Mouse (Mus musculus): ENCODE data around the gene Adamtsl5. TPM values are rescaled to one million over a fixed set of nuclear protein-coding genes. Genes with fewer than 3 reads are reported as not detected.

Adamtsl5 gene
- total RNA-seq, 1 experiment from 2014 or later = 10.4 TPM

DNA sequence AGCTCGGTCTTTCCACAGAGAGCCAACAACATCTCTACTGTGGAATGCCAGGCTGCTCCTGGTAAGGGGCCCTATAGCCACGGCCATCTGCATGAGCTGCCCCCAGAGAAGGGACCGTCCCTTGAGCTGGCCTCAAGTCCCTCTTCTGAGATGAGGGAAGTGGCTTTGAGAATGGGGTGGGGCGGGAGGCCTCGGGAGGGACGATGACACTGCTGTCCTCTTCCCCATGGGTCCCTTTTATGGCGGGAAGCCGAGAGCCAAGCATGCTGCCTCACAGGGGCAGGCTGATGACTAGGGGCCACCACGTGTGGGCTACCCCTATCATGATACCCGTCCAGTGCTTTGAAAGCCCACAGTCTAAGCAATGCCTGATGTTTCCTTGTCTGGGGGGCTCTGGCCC, 31.2 kb downstream of the Adamtsl5 start:
- DNase-seq = no peak

- DNase-seq = no peak
Measured at GRCm38 (mm10) chr10:80316359-80316781, 31.8 kb downstream of the Adamtsl5 start.

DNA sequence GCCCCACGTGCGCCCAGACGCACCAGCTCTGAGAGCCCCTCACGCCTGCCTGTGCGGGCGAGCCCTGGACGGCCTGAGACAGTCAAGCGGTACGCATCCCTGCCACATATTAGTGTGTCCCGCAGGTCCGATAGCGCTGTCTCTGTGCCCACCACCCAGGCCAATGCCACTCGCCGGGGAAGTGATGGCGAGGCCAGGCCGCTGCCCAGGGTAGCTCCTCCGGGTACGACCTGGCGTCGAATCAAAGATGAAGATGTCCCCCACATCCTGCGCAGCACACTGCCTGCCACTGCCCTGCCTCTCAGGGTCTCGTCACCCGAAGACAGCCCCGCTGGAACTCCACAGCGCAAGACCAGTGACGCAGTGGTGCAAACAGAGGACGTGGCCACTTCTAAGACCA, 32.9 kb downstream of the Adamtsl5 start:
- DNase-seq = no peak

GRCm38 (mm10) chr10:80314494-80315001, 33.7 kb downstream of the Adamtsl5 start:
- no peak for DNase-seq

GRCm38 (mm10) chr10:80313627-80314201, 34.5 kb downstream of the Adamtsl5 start:
- no peak for DNase-seq

DNA sequence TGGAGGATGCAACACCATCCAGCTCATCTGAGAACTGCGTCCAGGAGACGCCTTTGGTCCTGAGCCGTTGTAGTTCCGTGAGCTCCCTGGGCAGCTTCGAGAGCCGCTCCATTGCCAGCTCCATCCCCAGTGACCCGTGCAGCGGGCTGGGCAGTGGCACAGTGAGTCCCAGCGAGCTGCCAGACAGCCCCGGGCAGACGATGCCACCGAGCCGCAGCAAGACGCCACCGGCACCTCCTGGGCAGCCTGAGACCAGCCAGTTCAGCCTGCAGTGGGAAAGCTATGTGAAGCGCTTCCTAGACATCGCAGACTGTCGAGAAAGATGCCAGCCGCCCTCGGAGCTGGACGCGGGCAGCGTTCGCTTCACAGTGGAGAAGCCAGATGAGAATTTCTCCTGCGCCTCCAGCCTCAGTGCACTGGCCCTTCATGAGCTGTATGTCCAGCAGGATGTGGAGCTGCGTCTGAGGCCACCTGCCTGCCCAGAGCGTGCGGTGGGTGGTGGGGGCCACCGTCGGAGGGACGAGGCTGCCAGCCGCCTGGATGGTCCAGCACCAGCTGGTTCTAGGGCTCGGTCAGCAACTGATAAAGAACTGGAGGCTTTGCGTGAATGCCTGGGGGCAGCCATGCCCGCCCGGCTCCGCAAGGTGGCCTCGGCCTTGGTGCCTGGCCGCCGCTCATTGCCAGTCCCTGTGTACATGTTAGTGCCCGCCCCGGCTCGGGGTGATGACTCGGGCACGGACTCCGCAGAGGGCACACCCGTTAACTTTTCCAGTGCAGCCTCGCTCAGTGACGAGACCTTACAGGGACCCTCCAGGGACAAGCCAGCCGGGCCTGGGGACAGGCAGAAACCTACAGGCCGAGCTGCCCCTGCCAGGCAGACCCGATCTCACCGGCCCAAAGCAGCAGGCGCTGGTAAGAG, 35.4 kb downstream of the Adamtsl5 start:
- no peak for DNase-seq

DNA sequence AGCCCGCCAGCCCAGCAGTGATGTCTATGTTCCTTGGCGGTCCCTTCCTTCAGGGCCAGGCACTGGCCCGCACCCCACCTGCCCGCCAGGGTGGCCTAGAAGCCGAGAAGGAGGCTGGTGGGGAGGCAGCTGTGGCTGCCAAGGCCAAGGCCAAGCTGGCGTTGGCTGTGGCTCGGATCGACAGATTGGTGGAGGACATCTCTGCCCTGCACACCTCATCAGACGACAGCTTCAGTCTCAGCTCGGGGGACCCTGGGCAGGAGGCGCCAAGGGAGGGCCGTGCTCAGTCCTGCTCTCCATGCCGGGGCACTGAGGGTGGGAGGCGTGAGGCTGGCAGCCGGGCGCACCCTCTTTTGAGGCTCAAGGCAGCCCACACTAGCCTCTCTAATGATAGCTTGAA, 36.7 kb downstream of the Adamtsl5 start:
- DNase-seq = no peak

- no peak for DNase-seq
Measured at GRCm38 (mm10) chr10:80304862-80305261, 43.4 kb downstream of the Adamtsl5 start.

GRCm38 (mm10) chr10:80304458-80304857, 43.8 kb downstream of the Adamtsl5 start:
- DNase-seq = no peak

DNA sequence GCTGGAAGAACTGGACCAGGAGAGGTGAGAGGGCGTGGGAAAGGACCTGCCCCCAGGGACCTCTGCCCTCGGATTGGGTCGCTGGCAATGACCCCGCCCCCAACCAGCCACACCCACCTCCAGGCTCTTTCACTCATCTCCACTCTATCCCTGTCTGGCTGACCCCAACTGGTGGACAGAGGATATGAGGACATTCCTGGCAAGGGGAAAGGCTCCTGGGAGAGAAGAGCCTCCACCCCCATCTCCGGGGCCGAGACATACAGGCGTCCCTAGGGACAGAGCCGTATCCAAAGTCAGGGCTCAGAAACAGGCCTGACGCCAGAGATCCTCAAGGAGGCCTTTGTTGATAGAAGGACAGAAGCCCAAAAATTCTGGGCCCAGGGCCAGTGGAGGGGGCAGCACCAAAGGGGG, 45.7 kb downstream of the Adamtsl5 start:
- DNase-seq = peak; percentile 63

- DNase-seq = no peak
Measured at GRCm38 (mm10) chr10:80302082-80302355, 46.2 kb downstream of the Adamtsl5 start.

DNA sequence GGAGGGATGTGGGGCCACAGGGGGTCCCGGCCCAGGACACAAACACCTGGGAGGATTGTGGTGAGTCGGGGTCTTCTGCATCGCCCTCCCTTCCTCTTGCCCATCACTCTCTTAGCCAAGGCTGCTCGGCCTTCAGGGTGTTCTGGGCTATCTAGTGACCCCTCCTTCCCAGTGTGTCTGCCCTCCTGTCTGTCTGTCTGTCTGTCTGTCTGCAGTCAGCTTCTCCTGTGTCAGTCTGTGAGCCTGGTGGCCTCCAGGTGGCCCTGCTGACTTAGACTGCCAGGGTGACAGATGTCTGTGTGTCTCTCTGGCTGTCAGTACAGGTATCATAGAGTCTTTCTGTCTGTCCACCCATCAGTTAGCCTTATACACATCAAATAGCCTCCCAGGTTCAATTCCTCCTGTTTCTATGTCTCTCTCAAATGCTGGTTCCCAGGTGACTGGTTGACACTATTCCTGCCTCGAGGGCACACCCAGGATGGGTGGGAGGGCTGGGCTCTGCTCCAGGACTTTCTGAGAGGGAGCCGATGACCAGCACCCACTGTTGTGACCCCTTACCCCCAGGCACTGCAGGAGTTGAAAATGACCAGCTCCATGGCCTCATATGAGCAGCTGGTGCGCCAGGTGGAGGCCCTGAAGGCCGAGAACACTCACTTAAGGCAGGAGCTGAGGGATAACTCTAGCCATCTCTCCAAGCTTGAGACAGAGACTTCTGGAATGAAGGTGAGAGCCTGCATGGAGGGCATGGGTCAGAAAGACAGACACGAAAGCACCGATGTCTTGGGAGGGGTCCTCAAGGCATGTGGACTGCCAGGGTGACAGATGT, 46.7 kb downstream of the Adamtsl5 start:
- DNase-seq = no peak

DNA sequence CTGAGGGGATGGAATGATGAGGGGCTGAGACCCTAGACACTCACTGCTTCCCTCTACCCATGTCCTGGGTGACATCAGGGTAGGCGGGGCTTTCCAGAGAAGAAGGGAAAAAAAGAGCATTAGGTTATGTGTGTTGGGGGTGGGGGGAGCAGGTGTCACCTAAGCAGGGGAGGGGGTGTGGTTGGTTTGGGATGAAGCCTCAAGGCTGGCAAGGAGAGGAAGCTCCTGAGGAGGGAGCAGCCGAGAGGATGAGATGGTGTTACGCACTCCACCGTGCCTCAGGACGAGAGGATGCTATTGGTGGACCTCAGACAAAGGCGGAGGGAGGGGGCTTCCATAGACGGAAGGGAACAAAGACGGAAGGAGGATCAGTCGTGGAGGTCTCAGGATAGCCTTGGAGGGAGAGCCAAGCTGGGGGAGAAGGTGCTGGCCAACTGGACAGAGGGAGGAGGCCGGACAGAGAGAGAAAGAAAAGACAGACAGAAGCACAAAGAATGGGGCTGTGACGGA, 47.5 kb downstream of the Adamtsl5 start:
- DNase-seq = no peak

- no peak for DNase-seq
Measured at GRCm38 (mm10) chr10:80299824-80300223, 48.4 kb downstream of the Adamtsl5 start.

- no peak for DNase-seq
Measured at GRCm38 (mm10) chr10:80299301-80299700, 48.9 kb downstream of the Adamtsl5 start.

- DNase-seq = peak; percentile 66
Measured at GRCm38 (mm10) chr10:80298571-80299281, 49.5 kb downstream of the Adamtsl5 start.

- DNase-seq = no peak
Measured at GRCm38 (mm10) chr10:80297526-80298133, 50.6 kb downstream of the Adamtsl5 start.

- no peak for DNase-seq
Measured at GRCm38 (mm10) chr10:80296824-80297223, 51.4 kb downstream of the Adamtsl5 start.

GRCm38 (mm10) chr10:80295618-80296425, 52.4 kb downstream of the Adamtsl5 start, which contains the start of gene Apc2:
TSS of gene Apc2 (plus strand) at chr10:80295977.
- peak; percentile 75 for DNase-seq

GRCm38 (mm10) chr10:80294788-80295303, 53.4 kb downstream of the Adamtsl5 start:
- DNase-seq = no peak
